Mouse (Mus musculus) thymus, postnatal 4 days (tissue): ENCODE data around the gene Zcchc18.
"Not testable (repeated sequence)": the region's sequence is repeated elsewhere in the genome, so short reads cannot be mapped to it uniquely, and the experiment has no call there.

Experiments used
- DNase-seq: peaks from one replicate; pipeline ENCODE4 v3.0.0; 2021

The Zcchc18 gene

DNA sequence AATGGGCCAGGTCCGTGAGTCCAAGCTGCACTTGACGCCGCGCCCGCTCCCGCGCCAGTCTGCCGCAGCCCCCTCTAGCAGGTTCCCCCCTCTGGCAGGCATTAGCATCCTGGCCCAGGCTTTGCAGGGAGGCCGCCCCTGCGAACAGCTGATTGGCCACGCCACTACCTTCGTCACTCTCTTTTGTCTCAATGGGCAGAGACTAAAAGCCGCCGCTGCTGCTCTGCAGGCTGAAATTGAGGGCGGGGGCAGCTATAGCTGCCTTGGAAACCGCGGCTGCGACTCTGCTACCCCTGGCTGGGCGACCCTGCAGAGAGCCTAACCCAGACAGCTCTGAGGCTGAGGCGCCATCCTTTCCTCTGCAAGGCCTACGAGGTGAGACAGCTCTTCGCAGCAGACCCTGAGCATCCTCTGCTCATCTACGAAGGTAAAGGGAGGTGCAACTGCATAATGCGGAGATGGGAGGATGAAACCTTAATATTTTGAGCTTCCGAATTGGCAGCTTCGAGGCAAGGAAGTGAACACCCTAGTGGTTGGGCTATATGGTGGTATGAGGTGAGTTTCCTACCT is at the start of gene Zcchc18:
Zcchc18 (plus strand) TSS at position 178 of the 570 bp plus-strand sequence.
- DNase-seq, result peak; percentile 62

DNA sequence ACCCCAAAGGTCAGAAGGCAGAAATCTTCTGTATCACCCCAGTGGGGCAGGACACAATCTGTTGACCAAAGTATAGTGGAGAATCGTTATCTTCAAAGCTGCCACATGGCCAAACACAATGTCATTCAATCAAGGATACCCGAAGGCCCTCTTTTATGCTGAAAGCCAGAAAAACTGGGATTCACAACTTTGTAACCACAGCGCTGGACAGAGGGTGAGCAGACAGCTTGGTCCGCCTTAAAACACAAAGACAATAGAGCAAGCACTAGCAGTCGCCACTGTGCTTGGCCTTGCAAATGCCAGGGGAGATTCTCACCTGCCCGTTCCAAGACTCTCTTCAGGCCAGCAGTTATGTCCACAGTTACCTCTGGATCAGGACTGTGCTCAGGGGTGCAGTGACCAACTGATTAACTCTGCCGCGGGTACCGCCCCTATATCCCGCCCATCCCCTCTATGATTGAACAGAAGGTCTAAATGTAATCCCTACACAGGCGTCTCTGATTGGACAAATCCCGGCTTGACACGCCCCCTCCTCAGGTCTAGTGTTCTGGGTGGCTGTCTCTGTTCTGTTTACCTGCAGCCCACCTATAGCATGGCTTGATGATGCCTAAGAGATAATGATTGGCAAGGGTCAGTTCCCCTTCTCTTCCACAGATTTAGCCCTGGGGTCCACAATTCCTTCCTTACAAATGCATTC is 35.2 kb upstream of the Zcchc18 start:
- peak; percentile 41 for DNase-seq

GRCm38 (mm10) chrX:136958300-136958699 is 34.7 kb upstream of the Zcchc18 start:
- DNase-seq, result not testable (repeated sequence)

DNA sequence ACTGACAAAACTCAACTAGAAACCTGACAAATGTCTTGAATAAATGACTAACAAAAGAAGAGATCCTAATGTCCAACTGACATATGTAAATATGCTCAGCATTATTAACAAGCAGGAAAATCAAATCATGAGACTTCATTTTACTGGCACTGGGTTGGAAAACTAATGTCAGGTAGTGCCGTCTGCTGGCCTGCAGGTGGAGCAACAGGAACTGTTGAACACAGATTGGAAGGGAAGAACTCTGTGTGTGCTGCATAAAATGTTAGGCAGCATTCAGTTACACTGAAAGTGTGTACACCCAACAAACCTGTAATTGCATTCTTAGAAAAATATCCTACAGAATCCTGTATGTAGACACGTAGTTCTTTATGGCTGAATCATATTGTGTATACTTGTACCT is 33.3 kb upstream of the Zcchc18 start:
- DNase-seq, result peak; percentile 17

DNA sequence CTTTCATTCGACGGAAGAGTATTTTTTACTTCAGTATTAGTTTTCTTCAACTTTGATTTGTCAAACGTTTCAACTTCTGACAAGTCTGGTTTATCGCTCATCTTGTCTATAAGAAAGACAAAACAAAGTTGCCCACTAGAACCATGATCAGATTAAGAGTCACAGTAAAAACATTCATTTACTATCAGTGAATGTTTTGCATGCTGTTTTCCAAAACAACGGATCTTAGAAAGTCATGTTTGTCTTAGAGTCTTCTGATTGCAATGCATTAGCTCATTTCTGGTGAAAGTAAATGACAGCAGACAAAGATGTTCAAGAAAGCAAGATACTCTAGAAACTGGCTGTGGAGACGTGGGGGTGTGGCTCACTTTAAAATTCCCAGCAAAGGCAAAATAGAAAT is 17.6 kb upstream of the Zcchc18 start, which contains the start of gene Tmsb15b2:
Tmsb15b2 (minus strand) TSS at position 101 of the 400 bp plus-strand sequence.
- DNase-seq, result not testable (repeated sequence)

- DNase-seq, result peak; percentile 76
Measured at GRCm38 (mm10) chrX:136976424-136977084, 16.4 kb upstream of the Zcchc18 start, which contains the start of the genes Tmsb15l and Tmsb15b1. Tmsb15l (minus strand) TSS chrX:136976869. Tmsb15b1 (minus strand) TSS chrX:136976874.

DNA sequence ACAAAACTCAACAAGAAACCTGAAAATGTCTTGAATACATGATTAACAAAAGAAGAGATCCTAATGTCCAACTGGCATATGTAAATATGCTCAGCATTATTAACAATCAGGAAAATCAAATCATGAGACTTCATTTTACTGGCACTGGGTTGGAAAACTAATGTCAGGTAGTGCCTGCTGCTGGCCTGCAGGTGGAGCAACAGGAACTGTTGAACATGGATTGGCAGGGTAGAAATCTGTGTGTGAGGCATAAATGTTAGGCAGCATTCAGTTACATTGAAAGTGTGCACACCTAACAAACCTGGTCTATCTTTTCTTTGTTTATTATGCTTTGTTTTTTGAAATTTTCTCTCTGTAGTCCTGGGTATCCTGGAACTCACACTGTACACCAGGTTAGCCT is 14.3 kb upstream of the Zcchc18 start:
- peak; percentile 22 for DNase-seq

DNA sequence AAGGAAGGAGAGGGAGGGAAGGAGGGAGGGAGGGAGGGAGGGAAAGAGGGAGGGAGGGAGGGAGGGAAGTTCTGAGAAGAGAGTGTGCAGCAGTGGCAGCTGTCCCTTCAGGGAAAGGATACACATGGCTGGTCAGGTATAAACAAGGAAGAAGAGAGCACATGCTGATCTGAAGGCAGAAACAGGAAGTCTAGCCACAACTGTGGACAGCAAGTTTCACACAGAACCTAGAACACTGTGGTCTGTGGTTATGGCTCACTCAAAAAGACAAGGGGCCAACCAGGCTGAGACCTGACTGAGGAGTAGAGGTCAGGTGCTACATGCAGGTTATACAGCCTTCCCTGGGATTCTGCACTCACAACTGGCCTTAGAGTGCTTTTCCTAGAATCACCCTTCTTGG is 6.9 kb upstream of the Zcchc18 start:
- no peak for DNase-seq

- no peak for DNase-seq
Measured at GRCm38 (mm10) chrX:136991274-136991673, 1.7 kb upstream of the Zcchc18 start.

GRCm38 (mm10) chrX:136992191-136992965 is 577 bp upstream of the Zcchc18 start:
- DNase-seq, result no peak

GRCm38 (mm10) chrX:136993641-136994040 is 686 bp downstream of the Zcchc18 start:
- DNase-seq, result peak; percentile 9

GRCm38 (mm10) chrX:136996256-136996655 is 3.3 kb downstream of the Zcchc18 start:
- DNase-seq, result no peak

DNA sequence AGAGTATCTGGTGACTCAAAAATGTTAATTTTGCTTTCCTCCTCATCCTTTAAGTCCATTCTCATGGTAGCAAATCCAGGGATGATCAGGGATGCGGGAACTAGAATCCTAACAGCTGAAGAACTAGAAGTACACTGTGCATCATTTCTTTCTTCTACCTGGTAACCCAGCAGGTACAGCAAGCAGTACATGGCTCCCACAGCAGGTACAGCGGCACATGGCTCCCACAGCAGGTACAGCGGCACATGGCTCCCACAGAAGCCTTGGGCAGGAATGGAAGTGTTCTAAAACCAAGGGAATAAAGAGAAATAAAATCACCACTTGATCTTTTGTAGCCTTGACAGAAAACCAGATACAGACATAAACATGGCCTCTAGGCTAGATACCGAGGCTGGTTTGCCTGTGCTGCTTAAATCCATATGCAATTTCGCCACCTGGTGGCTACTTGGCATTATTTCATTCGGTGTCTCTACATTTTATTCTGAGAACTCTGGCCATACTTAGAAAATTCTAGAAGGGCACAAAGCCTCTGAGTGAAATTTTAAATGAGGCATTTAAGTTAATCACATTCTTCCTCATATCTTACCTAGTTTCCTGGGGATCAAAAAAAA is 22.2 kb downstream of the Zcchc18 start:
- peak; percentile 64 for DNase-seq

DNA sequence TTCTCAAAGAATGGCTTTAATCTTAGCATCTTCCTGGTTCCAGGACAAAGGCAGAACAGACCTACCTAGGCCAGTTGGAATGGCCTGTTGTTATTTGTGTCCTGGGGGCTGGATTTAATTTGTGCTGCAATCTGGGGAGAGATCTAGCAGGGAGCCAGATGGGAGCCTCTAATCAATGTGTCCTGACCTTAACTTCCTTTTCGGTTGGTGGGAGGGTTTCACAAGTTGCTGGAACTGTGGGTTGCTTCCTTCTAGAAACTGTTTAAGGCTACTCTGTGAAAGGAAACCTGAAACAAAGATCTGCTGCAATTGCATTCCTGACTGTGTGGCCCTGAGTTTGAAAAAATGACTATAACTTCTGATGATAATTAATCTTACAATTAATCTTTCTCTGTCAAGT is 24.7 kb downstream of the Zcchc18 start:
- no peak for DNase-seq

- DNase-seq, result peak; percentile 77
Measured at GRCm38 (mm10) chrX:137019310-137019709, 26.4 kb downstream of the Zcchc18 start.

DNA sequence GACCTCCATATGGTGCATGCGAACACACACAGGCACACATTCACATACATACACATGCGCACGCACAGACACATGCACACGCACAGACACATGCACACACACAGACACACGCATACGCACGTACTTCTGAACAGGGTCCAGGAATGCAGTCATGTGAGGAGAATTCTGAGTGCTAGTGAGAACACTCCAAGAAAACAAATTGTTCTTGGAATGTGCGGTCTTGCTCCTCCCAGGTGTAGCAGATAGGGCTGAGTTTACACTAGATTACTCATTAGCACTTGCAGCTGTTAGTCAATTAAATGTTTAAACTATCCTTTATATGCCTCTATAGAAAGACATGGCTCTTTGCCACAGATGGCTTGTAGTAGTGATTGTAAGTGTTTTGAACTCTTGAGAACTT is 38.0 kb downstream of the Zcchc18 start:
- DNase-seq, result no peak

DNA sequence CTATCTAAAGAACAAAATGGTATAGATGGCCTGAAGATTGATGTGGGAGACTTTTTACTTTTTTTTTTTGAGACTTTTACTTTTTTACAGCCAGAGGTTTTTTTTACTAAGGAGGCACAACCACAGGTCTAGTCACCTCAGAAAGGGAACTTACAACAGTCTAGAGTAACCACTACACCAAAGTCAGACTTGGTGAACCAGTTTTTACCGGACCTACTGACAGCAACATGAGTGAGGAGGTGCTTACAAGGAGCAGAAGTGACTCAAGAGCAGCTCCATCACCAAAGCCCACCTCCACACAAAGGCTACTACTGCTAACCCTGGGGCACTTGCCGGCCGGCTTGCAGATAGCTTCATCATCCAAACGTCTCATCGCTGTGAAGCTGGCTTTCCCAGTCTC is 38.8 kb downstream of the Zcchc18 start:
- no peak for DNase-seq

DNA sequence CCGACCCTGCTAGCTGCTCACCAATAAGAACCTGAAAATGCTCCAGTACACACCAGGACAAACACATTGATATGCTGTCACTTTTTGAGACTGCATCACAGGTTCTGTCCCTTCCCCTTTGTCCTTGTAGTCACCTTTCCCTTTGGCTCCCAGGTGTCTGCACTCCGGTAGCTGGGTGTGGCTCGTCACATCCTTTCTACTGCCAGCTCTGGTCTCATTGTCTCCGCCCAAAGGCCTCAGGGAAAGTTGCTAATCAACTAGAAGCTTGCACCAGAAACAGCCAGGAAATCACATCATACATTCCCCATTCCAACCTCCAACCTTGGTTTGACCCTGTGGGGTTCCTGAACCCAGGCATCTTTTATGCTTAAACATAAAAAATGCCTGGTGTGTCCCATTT is 41.4 kb downstream of the Zcchc18 start:
- no peak for DNase-seq

DNA sequence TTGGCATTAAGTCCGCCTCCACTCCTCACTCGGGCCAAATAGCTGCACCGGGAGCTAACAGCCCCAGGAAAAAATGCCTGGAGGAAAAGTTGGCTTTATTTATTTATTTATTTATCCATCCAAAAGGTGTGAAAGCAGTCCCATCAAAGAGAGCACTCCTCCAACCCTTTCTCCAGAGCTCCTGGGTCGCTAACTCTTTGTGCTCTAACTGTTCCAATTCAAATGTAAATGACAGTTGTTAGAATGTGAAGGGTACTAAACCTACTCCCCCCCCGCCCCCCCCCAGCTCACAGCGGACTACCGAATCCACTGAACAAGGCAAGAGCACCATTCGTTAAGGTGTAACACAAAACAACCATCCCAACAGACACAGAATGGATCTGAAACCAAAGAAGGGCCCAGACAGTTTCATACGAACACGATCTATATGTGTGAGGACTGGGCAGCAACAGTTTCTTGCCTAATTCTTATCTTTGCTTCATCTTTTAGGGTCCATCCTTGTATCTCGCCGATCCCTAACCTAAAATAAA is 44.6 kb downstream of the Zcchc18 start:
- no peak for DNase-seq

- peak; percentile 86 for DNase-seq
Measured at GRCm38 (mm10) chrX:137038000-137038483, 45.1 kb downstream of the Zcchc18 start, which contains the start of gene Slc25a53. Slc25a53 (minus strand) TSS chrX:137038302.

DNA sequence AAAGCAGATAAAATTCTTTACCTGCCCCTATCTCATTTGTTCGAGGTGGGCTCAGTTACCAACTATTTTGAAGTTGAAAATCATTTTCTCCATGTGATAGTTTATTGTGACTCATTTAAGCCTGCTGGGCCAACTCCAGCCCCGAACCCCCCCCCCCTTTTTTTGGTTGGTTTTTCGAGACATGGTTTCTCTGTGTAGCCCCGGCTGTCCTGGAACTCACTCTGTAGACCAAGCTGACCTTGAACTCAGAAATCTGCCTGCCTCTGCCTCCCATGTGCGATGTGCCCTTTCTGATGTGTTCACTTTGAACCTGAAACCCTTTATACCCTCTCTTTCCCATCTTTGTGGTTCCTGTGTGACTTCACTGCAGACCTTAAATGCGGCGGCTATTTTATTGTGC is 45.5 kb downstream of the Zcchc18 start:
- DNase-seq, result no peak
